Mouse (Mus musculus): Measurements from ENCODE around the gene Bcl2. TPM values are rescaled to one million over a fixed set of nuclear protein-coding genes. Genes with fewer than 3 reads are reported as not detected.

Bcl2 gene
- total RNA-seq, 1 experiment: 0.98 TPM

GRCm38 (mm10) chr1:106662486-106662885, 51.6 kb downstream of the Bcl2 start:
- Histone ChIP-seq H3K9me3 (ENCODE audit: control insufficient read depth, insufficient read depth, low read depth, low read length) (no peaks in the 10 kb centered on the region), H3K4me1 (ENCODE audit: control insufficient read depth in 2 of 2, insufficient read depth in 2 of 2, low read length in 2 of 2, poor library complexity in 1 of 2) (no peaks in the 10 kb centered on the region), H3K9ac (ENCODE audit: insufficient read depth, low read depth, low read length, poor library complexity, severe bottlenecking) (no peak overlapping the region), H3K36me3 (ENCODE audit: control insufficient read depth, insufficient read depth, low read length, poor library complexity, severe bottlenecking) (no peaks in the 10 kb centered on the region), H3K27ac (ENCODE audit: insufficient read depth, low read depth, low read length, poor library complexity, severe bottlenecking) (no peak overlapping the region), H3K4me3 (ENCODE audit: insufficient read depth in 1 of 2, low read depth in 1 of 2, low read length in 2 of 2, poor library complexity in 1 of 2, severe bottlenecking in 1 of 2) (no peak overlapping the region)
- TF ChIP-seq HCFC1 (IDR thresholded peaks at IDR 0.05; ENCODE audit: borderline replicate concordance, insufficient read depth, low read length) (no peak), CHD2 (IDR thresholded peaks at IDR 0.05; ENCODE audit: low read depth, low read length) (no peak), ZC3H11A (IDR thresholded peaks at IDR 0.05; ENCODE audit: borderline replicate concordance, low read depth, low read length) (no peak), ZNF384 (IDR thresholded peaks at IDR 0.05; ENCODE audit: low read depth, low read length) (no peak), MAFK (IDR thresholded peaks at IDR 0.05; ENCODE audit: insufficient read depth, low read depth, low read length) (no peak)
- no peak for DNase-seq (ENCODE audit: low read depth, low spot score)
- in situ Hi-C loops (cut with MboI; ENCODE audit: low sequenced_read_pairs in 2 of 2, unreplicated experiment in 2 of 2): no loop called here

GRCm38 (mm10) chr1:106658293-106658847, 55.7 kb downstream of the Bcl2 start:
- Histone ChIP-seq H3K4me1 (ENCODE audit: control insufficient read depth in 2 of 2, insufficient read depth in 2 of 2, low read length in 2 of 2, poor library complexity in 1 of 2) (no peaks in the 10 kb centered on the region), H3K36me3 (ENCODE audit: control insufficient read depth, insufficient read depth, low read length, poor library complexity, severe bottlenecking) (no peaks in the 10 kb centered on the region), H3K9ac (ENCODE audit: insufficient read depth, low read depth, low read length, poor library complexity, severe bottlenecking) (no peak overlapping the region), H3K9me3 (ENCODE audit: control insufficient read depth, insufficient read depth, low read depth, low read length) (no peaks in the 10 kb centered on the region), H3K4me3 (ENCODE audit: insufficient read depth in 1 of 2, low read depth in 1 of 2, low read length in 2 of 2, poor library complexity in 1 of 2, severe bottlenecking in 1 of 2) (no peak overlapping the region), H3K27ac (ENCODE audit: insufficient read depth, low read depth, low read length, poor library complexity, severe bottlenecking) (no peak overlapping the region)
- TF ChIP-seq HCFC1 (IDR thresholded peaks at IDR 0.05; ENCODE audit: borderline replicate concordance, insufficient read depth, low read length) (no peak), CHD2 (IDR thresholded peaks at IDR 0.05; ENCODE audit: low read depth, low read length) (no peak), MAFK (IDR thresholded peaks at IDR 0.05; ENCODE audit: insufficient read depth, low read depth, low read length) (no peak), ZNF384 (IDR thresholded peaks at IDR 0.05; ENCODE audit: low read depth, low read length) (no peak), ZC3H11A (IDR thresholded peaks at IDR 0.05; ENCODE audit: borderline replicate concordance, low read depth, low read length) (no peak)
- in situ Hi-C loops (cut with MboI; ENCODE audit: low sequenced_read_pairs in 2 of 2, unreplicated experiment in 2 of 2): no loop called here
- DNase-seq (ENCODE audit: low read depth, low spot score): no peak

- H3K9me3 ChIP-seq (ENCODE audit: control insufficient read depth, insufficient read depth, low read depth, low read length): no peaks in the 10 kb centered on the region
- H3K36me3 ChIP-seq (ENCODE audit: control insufficient read depth, insufficient read depth, low read length, poor library complexity, severe bottlenecking): no peaks in the 10 kb centered on the region
- H3K9ac ChIP-seq (ENCODE audit: insufficient read depth, low read depth, low read length, poor library complexity, severe bottlenecking): no peak overlapping the region
- H3K4me1 ChIP-seq (ENCODE audit: control insufficient read depth in 2 of 2, insufficient read depth in 2 of 2, low read length in 2 of 2, poor library complexity in 1 of 2): no peaks in the 10 kb centered on the region
- no peak for DNase-seq (ENCODE audit: low read depth, low spot score)
- no peak overlapping the region for H3K4me3 ChIP-seq (ENCODE audit: insufficient read depth in 1 of 2, low read depth in 1 of 2, low read length in 2 of 2, poor library complexity in 1 of 2, severe bottlenecking in 1 of 2)
- in situ Hi-C loops (cut with MboI; ENCODE audit: low sequenced_read_pairs in 2 of 2, unreplicated experiment in 2 of 2): no loop called here
- no peak overlapping the region for H3K27ac ChIP-seq (ENCODE audit: insufficient read depth, low read depth, low read length, poor library complexity, severe bottlenecking)
- TF ChIP-seq CHD2 (IDR thresholded peaks at IDR 0.05; ENCODE audit: low read depth, low read length): no peak
These were observed 57.8 kb downstream of the Bcl2 start for GRCm38 (mm10) chr1:106656207-106656738.

- TF ChIP-seq CHD2 (IDR thresholded peaks at IDR 0.05; ENCODE audit: low read depth, low read length): no peak
- TF ChIP-seq MAFK (IDR thresholded peaks at IDR 0.05; ENCODE audit: insufficient read depth, low read depth, low read length): no peak
- TF ChIP-seq ZNF384 (IDR thresholded peaks at IDR 0.05; ENCODE audit: low read depth, low read length): no peak
- no peak for TF ChIP-seq HCFC1 (IDR thresholded peaks at IDR 0.05; ENCODE audit: borderline replicate concordance, insufficient read depth, low read length)
- TF ChIP-seq ZC3H11A (IDR thresholded peaks at IDR 0.05; ENCODE audit: borderline replicate concordance, low read depth, low read length): no peak
- in situ Hi-C loops (cut with MboI; ENCODE audit: low sequenced_read_pairs in 2 of 2, unreplicated experiment in 2 of 2): no loop called here
- Histone ChIP-seq H3K36me3 (ENCODE audit: control insufficient read depth, insufficient read depth, low read length, poor library complexity, severe bottlenecking) (no peaks in the 10 kb centered on the region), H3K9ac (ENCODE audit: insufficient read depth, low read depth, low read length, poor library complexity, severe bottlenecking) (no peak overlapping the region), H3K4me3 (ENCODE audit: insufficient read depth in 1 of 2, low read depth in 1 of 2, low read length in 2 of 2, poor library complexity in 1 of 2, severe bottlenecking in 1 of 2) (no peak overlapping the region), H3K27ac (ENCODE audit: insufficient read depth, low read depth, low read length, poor library complexity, severe bottlenecking) (no peak overlapping the region), H3K9me3 (ENCODE audit: control insufficient read depth, insufficient read depth, low read depth, low read length) (no peaks in the 10 kb centered on the region), H3K4me1 (ENCODE audit: control insufficient read depth in 2 of 2, insufficient read depth in 2 of 2, low read length in 2 of 2, poor library complexity in 1 of 2) (no peaks in the 10 kb centered on the region)
- no peak for DNase-seq (ENCODE audit: low read depth, low spot score)
These were observed 59.8 kb downstream of the Bcl2 start for GRCm38 (mm10) chr1:106654254-106654653.

- no peak overlapping the region for H3K27ac ChIP-seq (ENCODE audit: insufficient read depth, low read depth, low read length, poor library complexity, severe bottlenecking)
- H3K4me3 ChIP-seq (ENCODE audit: insufficient read depth in 1 of 2, low read depth in 1 of 2, low read length in 2 of 2, poor library complexity in 1 of 2, severe bottlenecking in 1 of 2): no peak overlapping the region
- H3K9ac ChIP-seq (ENCODE audit: insufficient read depth, low read depth, low read length, poor library complexity, severe bottlenecking): no peak overlapping the region
- DNase-seq (ENCODE audit: low read depth, low spot score): no peak
- no peak for TF ChIP-seq MAFK (IDR thresholded peaks at IDR 0.05; ENCODE audit: insufficient read depth, low read depth, low read length)
- no peak for TF ChIP-seq ZC3H11A (IDR thresholded peaks at IDR 0.05; ENCODE audit: borderline replicate concordance, low read depth, low read length)
- TF ChIP-seq HCFC1 (IDR thresholded peaks at IDR 0.05; ENCODE audit: borderline replicate concordance, insufficient read depth, low read length): no peak
- no peak for TF ChIP-seq CHD2 (IDR thresholded peaks at IDR 0.05; ENCODE audit: low read depth, low read length)
- no peak for TF ChIP-seq ZNF384 (IDR thresholded peaks at IDR 0.05; ENCODE audit: low read depth, low read length)
- H3K4me1 ChIP-seq (ENCODE audit: control insufficient read depth in 2 of 2, insufficient read depth in 2 of 2, low read length in 2 of 2, poor library complexity in 1 of 2): no peaks in the 10 kb centered on the region
- in situ Hi-C loops (cut with MboI; ENCODE audit: low sequenced_read_pairs in 2 of 2, unreplicated experiment in 2 of 2): no loop called here
- no peaks in the 10 kb centered on the region for H3K36me3 ChIP-seq (ENCODE audit: control insufficient read depth, insufficient read depth, low read length, poor library complexity, severe bottlenecking)
- H3K9me3 ChIP-seq (ENCODE audit: control insufficient read depth, insufficient read depth, low read depth, low read length): no peaks in the 10 kb centered on the region
These were observed 60.6 kb downstream of the Bcl2 start for GRCm38 (mm10) chr1:106653441-106653860.
